Mouse (Mus musculus) C2C12 (cell line): Measurements from ENCODE around the gene Oaf.

Source experiments
- CEBPB ChIP-seq: IDR thresholded peaks from one replicate; pipeline ENCODE4 v1.6.1; 2011; ENCODE audit warnings: low read depth, mild to moderate bottlenecking, control low read depth, moderate library complexity
- CTCF ChIP-seq: IDR thresholded peaks from one replicate; pipeline ENCODE4 v1.5.1; 2011; ENCODE audit not compliant: control insufficient read depth, insufficient read depth, insufficient read length
- FOSL1 ChIP-seq: IDR thresholded peaks from one replicate; pipeline ENCODE4 v1.8.0; 2011; ENCODE audit warnings: mild to moderate bottlenecking, low read length; ENCODE audit not compliant: poor library complexity, insufficient read depth, severe bottlenecking
- MAX ChIP-seq: IDR thresholded peaks from one replicate; pipeline ENCODE4 v1.6.1; 2011; ENCODE audit warnings: mild to moderate bottlenecking, control low read depth
- MYOD1 ChIP-seq: IDR thresholded peaks from one replicate; pipeline ENCODE4 v1.6.1; 2011; ENCODE audit warnings: low read depth; ENCODE audit not compliant: control insufficient read depth, insufficient read length
- MYOG ChIP-seq: IDR thresholded peaks from one replicate; pipeline ENCODE4 v1.6.1; 2011; ENCODE audit not compliant: control insufficient read depth, insufficient read length; ENCODE audit errors: extremely low read depth
- USF1 ChIP-seq: IDR thresholded peaks from one replicate; pipeline ENCODE4 v1.6.1; 2011; ENCODE audit warnings: low read depth, mild to moderate bottlenecking, control low read depth, moderate library complexity

DNA sequence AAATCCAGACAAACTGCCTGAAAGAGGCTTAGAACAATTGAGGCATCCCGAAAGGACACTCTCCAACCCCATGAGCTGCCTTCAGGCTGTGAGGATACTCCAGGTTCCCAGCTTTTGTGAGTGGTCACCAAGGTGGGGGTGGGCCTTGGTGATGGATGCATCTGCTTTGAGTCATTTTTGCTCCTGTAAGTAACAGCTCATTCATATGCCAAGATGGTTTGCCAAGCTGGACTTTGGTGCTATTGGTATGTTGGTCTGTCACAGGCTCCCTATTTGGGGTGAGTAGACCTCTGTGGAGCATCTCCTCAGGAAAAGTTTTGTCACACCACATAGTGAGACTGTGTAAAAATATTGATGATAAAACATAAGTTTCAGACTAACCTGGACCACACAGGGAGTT is 3.6 kb downstream of the Oaf start:
- TF ChIP-seq CTCF (no peak), MAX (no peak), MYOD1 (no peak), USF1 (no peak), CEBPB (no peak), MYOG (no peak), FOSL1 (no peak)
